Mouse (Mus musculus) cerebellum, adult 11-12 months (tissue): Measurements from ENCODE around the gene Klk15.
A peak's percentile ranks its signal among the peaks of the same experiment; 100 is the strongest.
"Not testable (repeated sequence)": the region's sequence is repeated elsewhere in the genome, so short reads cannot be mapped to it uniquely, and the experiment has no call there.

Experiments
- DNase-seq: peaks from one replicate; pipeline ENCODE4 v3.0.0; 2022

The Klk15 gene

DNA sequence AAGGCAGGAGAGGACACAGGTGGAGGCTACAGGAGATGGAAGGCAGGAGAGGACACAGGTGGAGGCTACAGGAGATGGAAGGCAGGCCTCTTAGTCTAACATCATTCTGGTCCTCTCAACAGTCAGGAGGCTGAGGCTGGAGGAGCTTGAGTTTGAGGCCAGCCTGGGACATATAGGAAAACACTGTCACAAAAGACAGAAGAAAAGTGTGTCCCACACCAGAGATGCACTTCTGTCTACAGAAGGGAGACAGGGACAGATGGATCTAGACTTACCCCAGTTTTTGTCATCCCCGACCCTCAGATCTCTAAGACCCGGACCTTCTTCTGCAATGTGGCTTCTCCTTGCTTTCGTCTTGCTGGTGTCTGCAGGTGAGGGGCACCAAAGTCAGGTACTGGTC, at the start of gene Klk15:
Klk15 (plus strand) TSS at position 301 of the 400 bp plus-strand sequence.
- DNase-seq, result no peak

GRCm38 (mm10) chr7:43891365-43891764, 42.2 kb upstream of the Klk15 start:
- DNase-seq, result no peak

GRCm38 (mm10) chr7:43891788-43892187, 41.8 kb upstream of the Klk15 start:
- no peak for DNase-seq

GRCm38 (mm10) chr7:43894836-43895235, 38.7 kb upstream of the Klk15 start:
- peak; percentile 48 for DNase-seq

GRCm38 (mm10) chr7:43914821-43915220, 18.7 kb upstream of the Klk15 start:
- DNase-seq, result no peak

- no peak for DNase-seq
Observed at GRCm38 (mm10) chr7:43918426-43918825, 15.1 kb upstream of the Klk15 start.

DNA sequence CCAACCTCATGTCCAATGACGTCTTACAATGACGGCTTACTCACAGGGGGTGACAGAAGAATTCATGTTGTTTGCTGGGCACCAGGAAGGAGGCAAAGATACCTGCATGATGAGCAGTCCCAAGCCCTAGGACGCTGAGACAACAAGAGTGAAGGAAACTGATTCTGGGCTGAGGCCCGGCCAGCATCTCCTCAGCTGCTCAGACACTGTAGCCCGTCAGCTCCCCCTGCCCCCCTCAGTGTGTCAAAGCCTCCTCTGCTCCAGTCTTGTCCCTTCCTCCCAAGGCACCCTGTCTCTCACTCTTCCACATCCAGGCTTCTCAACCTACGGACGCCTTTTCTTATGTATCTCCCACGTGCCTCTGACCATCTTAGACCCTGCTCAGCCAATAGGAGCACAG, 14.7 kb upstream of the Klk15 start:
- no peak for DNase-seq

DNA sequence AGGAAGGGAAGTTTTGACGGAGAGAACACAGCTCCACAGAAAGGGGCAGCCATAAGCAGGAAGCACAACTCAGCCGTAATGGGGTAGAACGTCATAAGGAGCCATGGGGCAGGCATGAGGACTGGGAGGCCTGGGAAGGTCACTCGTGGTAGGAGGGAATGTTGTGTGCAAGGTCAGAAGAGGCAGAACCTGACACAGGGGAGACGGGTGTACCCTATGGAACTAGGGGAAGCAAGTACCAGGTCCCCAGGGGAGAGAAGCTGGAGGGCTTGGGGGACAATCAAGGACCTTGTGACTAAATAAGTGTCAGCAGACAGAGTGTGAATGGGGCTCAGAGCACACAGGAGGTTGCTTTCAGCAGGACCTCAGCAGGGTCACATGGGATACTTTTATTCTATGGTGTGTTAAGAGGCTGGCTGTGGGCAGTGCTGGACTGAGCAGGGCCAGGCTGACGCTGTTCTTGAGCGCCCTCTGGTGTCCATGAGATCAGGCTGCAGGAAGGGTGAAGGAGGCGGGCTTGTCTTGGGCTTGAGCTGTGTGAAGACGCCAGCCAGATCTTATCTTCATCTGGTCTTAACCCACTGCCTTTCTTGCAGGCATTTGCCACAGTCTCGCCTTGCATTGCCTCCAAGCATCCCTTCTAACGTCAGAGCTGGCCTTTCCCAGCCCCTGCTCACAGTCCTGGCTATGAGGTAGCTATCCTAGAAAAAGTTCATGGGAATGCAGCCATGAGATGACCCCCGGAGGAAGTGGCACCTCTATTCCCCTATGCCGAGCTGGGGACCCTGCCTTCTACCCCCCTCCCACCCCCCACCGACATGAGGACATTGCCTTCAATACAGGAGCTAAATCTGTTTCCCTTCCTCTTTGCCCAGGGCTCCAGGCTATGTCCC, 13.7 kb upstream of the Klk15 start:
- DNase-seq, result peak; percentile 19

GRCm38 (mm10) chr7:43920582-43920981, 13.0 kb upstream of the Klk15 start:
- no peak for DNase-seq

DNA sequence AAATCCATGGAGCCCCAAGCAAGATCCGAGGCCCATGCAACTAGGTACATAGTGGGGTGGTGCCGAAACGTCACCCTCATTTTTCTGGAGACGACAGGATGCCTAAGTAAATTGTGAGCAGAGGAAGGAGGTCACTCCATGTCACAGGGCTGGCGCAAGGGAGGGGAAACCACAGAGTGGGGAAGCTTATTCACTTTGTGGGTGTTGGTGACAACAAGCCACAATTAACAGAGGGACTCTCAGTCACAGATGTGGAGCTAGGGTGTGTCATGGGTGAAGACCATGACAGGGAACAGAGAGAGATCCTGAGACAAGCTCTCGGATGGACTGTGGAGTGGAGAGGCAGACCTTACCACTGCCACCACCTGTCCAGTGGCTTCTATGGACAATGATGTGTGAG, 12.5 kb upstream of the Klk15 start:
- no peak for DNase-seq

DNA sequence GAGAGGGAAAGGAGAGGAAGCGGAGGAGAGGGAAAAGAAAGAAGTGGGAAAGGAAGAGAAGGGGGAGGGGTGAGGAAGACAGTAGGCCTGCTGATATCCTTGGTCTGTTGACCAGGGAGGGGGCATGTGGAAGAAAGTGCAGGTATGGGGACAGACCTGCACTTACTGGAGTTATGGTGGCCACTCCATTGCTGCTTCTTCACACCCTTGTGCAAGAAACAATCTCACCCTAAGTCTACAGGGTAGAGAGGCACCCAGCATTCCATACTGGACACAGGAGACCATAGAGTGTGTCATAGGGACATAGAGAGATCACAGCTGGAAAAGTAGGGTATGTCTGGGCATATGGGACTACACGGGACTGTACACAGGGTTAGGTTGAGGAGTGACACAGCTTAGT, 11.6 kb upstream of the Klk15 start:
- no peak for DNase-seq

DNA sequence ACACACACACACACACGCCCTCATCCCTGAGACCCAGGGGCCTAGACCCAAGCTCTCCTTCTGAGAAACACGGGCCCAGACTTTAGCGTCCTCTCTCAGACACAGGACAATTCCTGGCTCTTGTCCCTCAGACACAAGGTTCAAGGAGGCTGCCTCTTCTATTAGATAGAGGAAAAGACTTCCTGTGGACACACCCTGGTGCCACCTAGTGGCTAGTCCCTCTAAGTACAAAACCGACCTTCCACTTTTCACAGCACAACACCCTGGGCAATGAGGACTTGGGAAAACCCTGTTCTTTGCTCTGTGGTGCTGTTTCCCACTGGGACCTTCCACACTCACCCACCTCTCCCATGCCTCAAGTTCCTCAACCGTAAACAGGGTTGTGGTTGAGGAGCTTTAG, 7.6 kb upstream of the Klk15 start:
- DNase-seq, result no peak

GRCm38 (mm10) chr7:43928521-43928920, 5.0 kb upstream of the Klk15 start:
- DNase-seq, result no peak

DNA sequence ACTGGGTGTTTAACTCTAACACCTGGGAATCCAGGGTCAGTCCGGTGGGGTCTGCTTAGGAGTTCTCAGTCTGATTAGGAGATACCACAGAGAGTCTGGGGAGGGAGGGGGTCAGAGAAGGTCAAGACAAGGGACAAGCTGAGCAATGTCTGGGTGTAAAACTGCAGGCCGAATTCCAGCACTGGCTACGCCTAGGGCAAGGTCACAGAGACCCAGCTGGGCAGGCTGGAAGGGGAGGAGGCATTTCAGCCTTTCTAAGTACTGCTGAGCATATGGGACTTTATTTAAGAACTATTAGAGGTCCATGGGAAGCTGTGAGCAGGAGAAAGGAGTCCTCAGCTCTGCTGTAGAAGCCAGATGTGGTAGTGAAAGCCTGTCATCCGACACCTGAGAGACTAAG, 1.2 kb upstream of the Klk15 start:
- no peak for DNase-seq

- no peak for DNase-seq
Observed at GRCm38 (mm10) chr7:43934747-43935146, 1.2 kb downstream of the Klk15 start.

DNA sequence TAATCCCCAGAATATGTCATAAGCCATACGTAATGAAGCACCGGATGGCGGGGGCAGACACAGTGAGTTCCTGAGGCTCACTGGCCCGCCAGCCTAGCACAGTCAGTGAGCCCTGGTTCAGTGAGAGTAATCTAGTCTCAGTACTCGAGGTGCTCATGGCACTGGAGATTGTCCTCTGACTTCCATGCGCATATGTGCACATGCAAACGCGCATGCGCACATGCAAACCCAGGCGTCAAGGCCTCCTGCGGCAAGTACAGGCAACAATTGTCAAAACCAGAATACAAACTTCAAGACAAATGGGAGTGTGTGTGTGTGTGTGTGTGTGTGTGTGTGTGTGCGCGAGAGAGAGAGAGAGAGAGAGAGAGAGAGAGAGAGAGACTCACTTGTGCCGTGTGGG, 3.0 kb downstream of the Klk15 start:
- DNase-seq, result no peak

- DNase-seq, result not testable (repeated sequence)
Observed at GRCm38 (mm10) chr7:43942293-43942692, 8.8 kb downstream of the Klk15 start.

- DNase-seq, result no peak
Observed at GRCm38 (mm10) chr7:43944727-43945264, 11.3 kb downstream of the Klk15 start.

GRCm38 (mm10) chr7:43950364-43950763, 16.8 kb downstream of the Klk15 start, which contains the start of gene Klk1b8:
Gene Klk1b8 (plus strand): TSS chr7:43950664.
- DNase-seq, result no peak

- DNase-seq, result no peak
Observed at GRCm38 (mm10) chr7:43952703-43953102, 19.2 kb downstream of the Klk15 start.

GRCm38 (mm10) chr7:43966451-43966850, 32.9 kb downstream of the Klk15 start, which contains the start of gene Klk1b1:
Gene Klk1b1 (plus strand): TSS chr7:43966751.
- DNase-seq, result no peak

GRCm38 (mm10) chr7:43967058-43967457, 33.5 kb downstream of the Klk15 start:
- no peak for DNase-seq

DNA sequence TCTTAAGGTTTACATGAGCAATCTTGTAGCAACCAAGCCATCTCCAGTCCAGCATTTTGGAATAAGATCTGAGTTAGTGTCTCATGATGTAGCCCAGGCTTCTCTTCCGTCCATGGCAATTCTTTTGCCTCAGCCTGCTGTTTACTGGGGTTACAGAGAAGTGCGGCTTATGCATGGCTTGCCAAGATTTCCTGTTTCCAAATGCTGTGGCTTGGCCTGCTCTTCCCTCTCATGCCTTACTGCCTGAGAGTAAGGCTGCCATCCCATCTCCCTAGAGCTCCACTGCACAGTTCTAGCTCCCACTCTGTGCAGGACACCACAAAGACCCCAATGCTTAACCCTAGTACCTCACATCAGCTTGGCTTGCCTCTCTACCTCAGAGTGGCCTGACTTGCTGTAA, 34.1 kb downstream of the Klk15 start:
- DNase-seq, result no peak

DNA sequence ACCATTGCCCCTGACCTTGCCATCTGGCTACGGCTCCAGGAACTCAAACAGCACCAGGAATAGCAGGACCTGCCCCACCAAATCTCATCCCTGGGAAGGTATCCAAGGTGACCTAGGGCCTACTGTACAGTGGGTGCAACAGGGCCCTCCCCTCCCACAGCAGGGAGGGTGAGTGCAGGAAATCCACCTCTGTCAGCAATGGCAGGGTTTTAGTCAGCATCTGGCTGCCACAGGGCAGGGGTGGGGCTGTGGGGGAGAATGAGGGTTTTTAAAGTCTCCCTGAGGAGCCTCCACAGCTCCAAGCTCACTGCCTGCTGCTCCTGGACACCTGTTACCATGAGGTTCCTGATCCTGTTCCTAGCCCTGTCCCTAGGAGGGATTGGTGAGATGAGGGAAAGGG, 42.2 kb downstream of the Klk15 start, which contains the start of gene Klk1b9:
Klk1b9 (plus strand) TSS at position 301 of the 400 bp plus-strand sequence.
- DNase-seq, result not testable (repeated sequence)
